Mouse (Mus musculus): ENCODE results near the gene Ccdc124. TPM values are rescaled to one million over a fixed set of nuclear protein-coding genes. Genes with fewer than 3 reads are reported as not detected.

The Ccdc124 gene
- polyA plus RNA-seq, 2 experiments: 58.9 to 96.2 TPM

DNA sequence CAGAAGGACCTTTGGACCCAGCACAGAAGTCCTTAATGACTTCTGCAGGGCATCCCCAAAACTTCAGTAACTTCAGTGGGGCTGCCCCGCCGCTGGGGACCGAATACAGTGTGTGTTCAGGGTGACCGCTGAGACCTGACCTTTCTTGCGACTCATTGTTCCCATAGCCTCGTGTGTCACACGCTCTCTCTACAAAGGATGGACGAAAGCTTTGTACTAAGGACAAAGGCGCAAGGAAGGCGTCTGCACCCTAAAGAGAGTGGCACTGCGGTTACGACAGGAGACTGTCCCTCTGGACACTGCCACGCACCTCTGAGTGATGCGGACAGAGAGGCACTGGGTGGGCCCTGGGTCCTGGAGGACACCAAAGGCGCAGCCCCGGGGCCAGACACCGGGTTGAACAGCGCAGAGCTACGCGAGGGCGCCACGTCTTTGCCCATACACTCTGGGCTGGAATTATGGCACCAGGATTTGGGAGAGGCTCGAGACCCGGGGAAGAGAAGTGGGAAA is 9.0 kb downstream of the Ccdc124 start:
- H3K4me2 ChIP-seq (replicated peaks; ENCODE audit: low read depth, low read length, severe bottlenecking): peak overlapping the region; percentile 86
- peak overlapping the region; percentile 55 for H3K9ac ChIP-seq (ENCODE audit: low read depth, low read length, severe bottlenecking)
- H3K27me3 ChIP-seq (ENCODE audit: control insufficient read depth, insufficient read depth, low read length): peaks cover 18% of the 10 kb centered on the region
- DNase-seq (ENCODE audit: low spot score) (no peak), ATAC-seq (ENCODE audit: low FRiP score, low read depth) (no peak; the same call in 1 of the 2 replicates)
- H3K36me3 ChIP-seq (ENCODE audit: control insufficient read depth, insufficient read depth, low read length): no peaks in the 10 kb centered on the region; the same call in 1 of the 2 replicates
- TF ChIP-seq POLR2A (IDR thresholded peaks at IDR 0.05; ENCODE audit: borderline replicate concordance, extremely low read depth, insufficient read depth, insufficient read length): no peak
- peak overlapping the region; percentile 49 for H3K4me3 ChIP-seq (replicated peaks; ENCODE audit: low read length)
- peak overlapping the region; percentile 66 for H3K27ac ChIP-seq (replicated peaks; ENCODE audit: low read depth, low read length)
- H3K9me3 ChIP-seq (ENCODE audit: control insufficient read depth, low read length): no peaks in the 10 kb centered on the region
- peaks cover 29% of the 10 kb centered on the region for H3K4me1 ChIP-seq (ENCODE audit: control insufficient read depth, insufficient read depth, low read length)
- WGBS: 2% methylated on average over 24 of the region's 24 CpGs

DNA sequence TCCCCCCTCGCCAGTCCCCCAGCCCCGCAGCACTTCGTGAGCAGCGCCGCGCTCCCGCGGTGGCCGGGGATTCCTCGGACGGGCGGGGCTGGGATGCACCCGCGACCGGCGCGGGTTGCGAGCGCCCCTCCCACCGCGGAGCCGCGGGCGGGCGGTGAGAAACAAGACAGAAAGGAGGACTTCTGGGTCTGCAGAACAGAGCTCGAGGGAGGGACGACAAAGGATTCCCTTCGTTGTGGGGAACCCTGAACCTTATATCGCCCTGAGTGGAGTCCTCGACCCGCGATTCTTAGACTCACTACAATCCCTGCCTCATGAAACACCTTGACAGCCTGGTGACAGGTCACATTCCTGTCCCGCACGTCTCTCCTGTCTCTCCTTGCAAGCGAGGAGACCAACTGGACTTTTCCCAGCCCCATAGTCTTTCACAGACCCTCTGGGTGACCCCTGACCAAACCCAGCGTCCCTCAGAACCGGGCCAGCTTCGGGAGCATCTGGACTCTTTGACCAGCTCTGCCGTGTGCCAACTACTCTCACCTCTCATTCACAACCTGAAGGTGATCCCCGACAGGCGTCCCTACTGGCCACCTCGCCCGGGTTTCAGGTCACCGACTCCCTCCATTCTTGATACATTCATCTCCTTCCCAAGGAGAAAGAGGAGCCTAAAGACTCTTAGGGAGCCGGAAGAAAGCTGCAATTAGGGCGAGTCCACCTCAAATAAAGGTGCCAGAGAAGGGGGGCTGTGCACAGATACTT is 9.6 kb downstream of the Ccdc124 start:
- DNase-seq (ENCODE audit: low spot score) (no peak), ATAC-seq (ENCODE audit: low FRiP score, low read depth) (no peak)
- Histone ChIP-seq H3K4me3 (replicated peaks; ENCODE audit: low read length) (peak overlapping the region; percentile 49), H3K4me1 (ENCODE audit: control insufficient read depth, insufficient read depth, low read length) (peaks cover 26% of the 10 kb centered on the region), H3K27me3 (ENCODE audit: control insufficient read depth, insufficient read depth, low read length) (peaks cover 18% of the 10 kb centered on the region), H3K9ac (ENCODE audit: low read depth, low read length, severe bottlenecking) (peak overlapping the region; percentile 53), H3K9me3 (ENCODE audit: control insufficient read depth, low read length) (no peaks in the 10 kb centered on the region), H3K27ac (replicated peaks; ENCODE audit: low read depth, low read length) (no peak overlapping the region), H3K4me2 (replicated peaks; ENCODE audit: low read depth, low read length, severe bottlenecking) (peak overlapping the region; percentile 86), H3K36me3 (ENCODE audit: control insufficient read depth, insufficient read depth, low read length) (no peaks in the 10 kb centered on the region; the same call in 1 of the 2 replicates)
- WGBS: 1% methylated on average over 43 of the region's 46 CpGs
- no peak for TF ChIP-seq POLR2A (IDR thresholded peaks at IDR 0.05; ENCODE audit: borderline replicate concordance, extremely low read depth, insufficient read depth, insufficient read length)

DNA sequence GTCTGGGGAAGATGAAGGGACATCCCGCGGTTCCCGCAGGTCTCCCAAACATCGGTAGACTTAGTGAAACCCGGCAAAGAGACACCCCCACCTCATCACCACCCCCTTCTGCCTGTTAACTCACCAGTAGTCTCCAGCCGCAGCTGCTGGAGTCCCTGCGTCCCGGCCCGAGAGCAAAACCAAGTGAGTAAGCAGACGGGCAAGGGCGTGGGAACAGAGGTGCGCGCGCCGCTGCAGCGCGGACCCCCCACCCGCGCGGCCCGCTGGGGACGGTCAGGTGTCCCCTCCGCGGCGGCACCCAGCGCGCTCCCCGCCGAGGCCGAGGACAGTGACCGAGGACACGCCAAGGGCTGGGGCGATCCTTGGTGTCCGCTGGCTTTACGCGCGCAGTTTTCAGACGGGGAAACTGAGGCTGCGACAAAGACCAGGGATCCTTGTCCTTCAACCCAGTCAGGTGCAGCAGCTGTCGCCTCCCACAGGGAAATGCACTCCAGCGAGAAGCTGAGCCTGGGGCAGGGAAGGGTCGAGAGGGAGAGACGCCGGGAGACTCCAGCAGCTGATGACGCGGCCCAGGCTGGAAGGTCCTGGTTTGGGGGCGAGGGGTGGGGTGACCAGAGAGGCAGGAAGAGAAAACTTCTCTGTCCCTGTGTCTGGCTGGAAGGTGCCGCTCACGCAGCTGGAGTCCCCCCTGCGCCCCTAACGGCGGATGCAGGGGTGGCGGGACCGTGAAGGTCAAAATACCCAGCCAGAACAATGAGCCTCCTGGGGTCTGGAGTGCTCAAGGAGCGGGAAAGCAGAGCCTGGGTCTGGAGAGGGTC is 10.7 kb downstream of the Ccdc124 start, which contains the start of gene Kcnn1:
Gene Kcnn1 (minus strand): TSS at position 435 of the 818 bp plus-strand sequence.
- DNase-seq (ENCODE audit: low spot score): no peak
- no peak for TF ChIP-seq POLR2A (IDR thresholded peaks at IDR 0.05; ENCODE audit: borderline replicate concordance, extremely low read depth, insufficient read depth, insufficient read length)
- H3K4me2 ChIP-seq (replicated peaks; ENCODE audit: low read depth, low read length, severe bottlenecking): peak within 1 kb of the TSS; percentile 86
- H3K4me1 ChIP-seq (ENCODE audit: control insufficient read depth, insufficient read depth, low read length): peaks cover 20% of the 10 kb centered on the region
- peak within 1 kb of the TSS; percentile 53 for H3K9ac ChIP-seq (ENCODE audit: low read depth, low read length, severe bottlenecking)
- WGBS: under 1% methylated on average over 47 of the region's 55 CpGs
- H3K9me3 ChIP-seq (ENCODE audit: control insufficient read depth, low read length): no peaks in the 10 kb centered on the region
- ATAC-seq (ENCODE audit: low FRiP score, low read depth): no peak
- H3K4me3 ChIP-seq (replicated peaks; ENCODE audit: low read length): peak within 1 kb of the TSS; percentile 49
- no peaks in the 10 kb centered on the region; the same call in 1 of the 2 replicates for H3K36me3 ChIP-seq (ENCODE audit: control insufficient read depth, insufficient read depth, low read length)
- H3K27ac ChIP-seq (replicated peaks; ENCODE audit: low read depth, low read length): no peak within 1 kb of the TSS
- peaks cover 18% of the 10 kb centered on the region for H3K27me3 ChIP-seq (ENCODE audit: control insufficient read depth, insufficient read depth, low read length)

DNA sequence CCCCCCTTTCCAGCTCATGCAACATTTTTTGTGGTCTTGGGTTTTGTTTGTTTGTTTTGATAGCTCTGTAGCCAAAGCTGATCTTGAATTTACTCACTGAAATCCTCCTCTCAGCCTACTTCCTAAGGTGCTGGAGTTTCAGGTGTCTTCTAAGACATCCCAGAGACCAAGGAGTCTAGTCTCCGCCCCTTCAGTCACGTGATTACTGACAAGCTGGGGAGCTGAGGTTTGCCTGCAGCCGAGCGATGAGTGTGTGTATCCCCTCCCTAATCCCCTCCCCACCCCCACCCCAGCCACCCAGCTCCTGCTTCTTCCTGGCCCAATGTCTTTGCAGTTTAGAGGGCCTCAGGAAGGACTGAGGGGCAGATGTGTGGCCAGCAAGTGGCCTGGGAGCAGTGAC is 16.2 kb downstream of the Ccdc124 start:
- no peak overlapping the region for H3K9ac ChIP-seq (ENCODE audit: low read depth, low read length, severe bottlenecking)
- H3K27ac ChIP-seq (replicated peaks; ENCODE audit: low read depth, low read length): no peak overlapping the region
- no peak for TF ChIP-seq POLR2A (IDR thresholded peaks at IDR 0.05; ENCODE audit: borderline replicate concordance, extremely low read depth, insufficient read depth, insufficient read length)
- peaks cover 14% of the 10 kb centered on the region; the same call in 1 of the 2 replicates for H3K4me1 ChIP-seq (ENCODE audit: control insufficient read depth, insufficient read depth, low read length)
- H3K4me2 ChIP-seq (replicated peaks; ENCODE audit: low read depth, low read length, severe bottlenecking): peak overlapping the region; percentile 83
- peaks cover 13% of the 10 kb centered on the region for H3K27me3 ChIP-seq (ENCODE audit: control insufficient read depth, insufficient read depth, low read length)
- ATAC-seq (ENCODE audit: low FRiP score, low read depth): 0 out of 2 replicates have a peak, but pooled peaks have one; percentile 21
- H3K36me3 ChIP-seq (ENCODE audit: control insufficient read depth, insufficient read depth, low read length): no peaks in the 10 kb centered on the region
- DNase-seq (ENCODE audit: low spot score): no peak
- H3K9me3 ChIP-seq (ENCODE audit: control insufficient read depth, low read length): no peaks in the 10 kb centered on the region
- WGBS: 9% methylated on average over 4 of the region's 4 CpGs
- H3K4me3 ChIP-seq (replicated peaks; ENCODE audit: low read length): 0 out of 2 replicates have a peak overlapping the region, but pooled peaks have one; percentile 48
